Mouse (Mus musculus): ENCODE data around the gene Kdelc2. TPM values are rescaled to one million over a fixed set of nuclear protein-coding genes. Genes with fewer than 3 reads are reported as not detected.

Gene Kdelc2
- total and polyA plus RNA-seq, 3 experiments: 8.4 to 11.5 (median 11.2) TPM

- DNase-seq: no peak
Measured at GRCm38 (mm10) chr9:53384873-53385272, 1.0 kb downstream of the Kdelc2 start.

GRCm38 (mm10) chr9:53387431-53387830 lies 3.6 kb downstream of the Kdelc2 start:
- peak; percentile 32 for DNase-seq

GRCm38 (mm10) chr9:53389109-53389508 lies 5.3 kb downstream of the Kdelc2 start:
- no peak for DNase-seq

GRCm38 (mm10) chr9:53390136-53390535 lies 6.3 kb downstream of the Kdelc2 start:
- no peak for DNase-seq

GRCm38 (mm10) chr9:53397685-53398387 lies 14.0 kb downstream of the Kdelc2 start:
- no peak for DNase-seq

GRCm38 (mm10) chr9:53398388-53398700 lies 14.5 kb downstream of the Kdelc2 start:
- peak; percentile 52 for DNase-seq

GRCm38 (mm10) chr9:53399537-53399936 lies 15.7 kb downstream of the Kdelc2 start:
- no peak for DNase-seq

- no peak for DNase-seq
Measured at GRCm38 (mm10) chr9:53400696-53401095, 16.9 kb downstream of the Kdelc2 start.

- no peak for DNase-seq
Measured at GRCm38 (mm10) chr9:53401146-53401545, 17.3 kb downstream of the Kdelc2 start.

- peak; percentile 71 for DNase-seq
Measured at GRCm38 (mm10) chr9:53402291-53402711, 18.5 kb downstream of the Kdelc2 start, which contains the start of gene 4930550C14Rik. 4930550C14Rik (plus strand) TSS chr9:53402325.

GRCm38 (mm10) chr9:53402991-53403390 lies 19.2 kb downstream of the Kdelc2 start:
- no peak for DNase-seq

- no peak for DNase-seq
Measured at GRCm38 (mm10) chr9:53404050-53404752, 20.4 kb downstream of the Kdelc2 start.

GRCm38 (mm10) chr9:53404753-53405722 lies 21.2 kb downstream of the Kdelc2 start:
- peak; percentile 89 for DNase-seq

GRCm38 (mm10) chr9:53408548-53408947 lies 24.7 kb downstream of the Kdelc2 start:
- no peak for DNase-seq

GRCm38 (mm10) chr9:53408953-53409361 lies 25.1 kb downstream of the Kdelc2 start:
- DNase-seq: peak; percentile 47

- DNase-seq: no peak
Measured at GRCm38 (mm10) chr9:53409427-53409826, 25.6 kb downstream of the Kdelc2 start.

- DNase-seq: no peak
Measured at GRCm38 (mm10) chr9:53422133-53422896, 38.5 kb downstream of the Kdelc2 start.

- no peak for DNase-seq
Measured at GRCm38 (mm10) chr9:53426726-53427125, 42.9 kb downstream of the Kdelc2 start.

- DNase-seq: no peak
Measured at GRCm38 (mm10) chr9:53427638-53428037, 43.8 kb downstream of the Kdelc2 start.

GRCm38 (mm10) chr9:53435830-53436570 lies 52.2 kb downstream of the Kdelc2 start:
- DNase-seq: no peak

GRCm38 (mm10) chr9:53450609-53451008 lies 66.8 kb downstream of the Kdelc2 start:
- no peak for DNase-seq

Data from adrenal gland, adult 2 months (tissue).